Mouse (Mus musculus) embryonic facial prominence, embryonic 13.5 days (tissue): ENCODE measurements around the gene Naa80. TPM values are rescaled to one million over a fixed set of nuclear protein-coding genes. Genes with fewer than 3 reads are reported as not detected.

ENCODE experiments used
- ATAC-seq: fragments of 200-750 bp; cut with Nextera tagmentation; 2 replicates; pipeline ENCODE4 v1.8.0; 2017; ENCODE audit warnings: low read depth; ENCODE audit not compliant: insufficient number of reproducible peaks, insufficient read depth, low FRiP score, low TSS enrichment
- H3K27ac ChIP-seq: fragments of 300-500 bp; sonication (generic); 2 replicates; pipeline ENCODE4 v1.5.1; 2015; ENCODE audit warnings: moderate library complexity, mild to moderate bottlenecking, inconsistent platforms
- H3K27me3 ChIP-seq: fragments of 300-500 bp; sonication (generic); 2 replicates; pipeline ENCODE4 v1.6.1; 2015; ENCODE audit warnings: mild to moderate bottlenecking, inconsistent platforms
- H3K36me3 ChIP-seq: fragments of 300-500 bp; sonication (generic); 2 replicates; pipeline ENCODE4 v1.6.1; 2015; ENCODE audit warnings: mild to moderate bottlenecking, inconsistent platforms
- H3K4me1 ChIP-seq: fragments of 300-500 bp; sonication (generic); 2 replicates; pipeline ENCODE4 v1.6.1; 2015; ENCODE audit warnings: inconsistent platforms
- H3K4me2 ChIP-seq: fragments of 300-500 bp; sonication (generic); 2 replicates; pipeline ENCODE4 v1.6.1; 2015; ENCODE audit warnings: moderate library complexity, mild to moderate bottlenecking, inconsistent platforms
- H3K4me3 ChIP-seq: fragments of 300-500 bp; sonication (generic); 2 replicates; pipeline ENCODE4 v1.5.1; 2015; ENCODE audit warnings: mild to moderate bottlenecking, inconsistent platforms
- H3K9ac ChIP-seq: fragments of 300-500 bp; sonication (generic); 2 replicates; pipeline ENCODE4 v1.6.1; 2015; ENCODE audit warnings: mild to moderate bottlenecking, inconsistent platforms
- H3K9me3 ChIP-seq: fragments of 300-500 bp; sonication (generic); 2 replicates; pipeline ENCODE4 v1.6.1; 2016; ENCODE audit warnings: inconsistent platforms
- WGBS: fragments of 180-500 bp; shearing (Covaris S2); methylation state at CpG from one replicate; pipeline ENCODE4 v1.1.7; 2015; ENCODE audit warnings: mixed read lengths; 5-methylcytosine and 5-hydroxymethylcytosine counted together
- polyA plus RNA-seq: library from polyadenylated mRNA; unstranded; fragments of >200 nt; fragmentation: Nextera tagmentation; extraction: Ambion mirVana; gene quantifications from 2 replicates; pipeline ENCODE4 v1.2.1, GENCODE M21; 2015

Gene Naa80
- polyA plus RNA-seq, 1 experiment from 2014 or later = 22.5 TPM

- ATAC-seq = peak; percentile 66
- Histone ChIP-seq H3K36me3 (peaks cover 30% of the 10 kb centered on the region), H3K27ac (peak within 1 kb of the TSS; percentile 83), H3K27me3 (no peaks in the 10 kb centered on the region), H3K4me3 (peak within 1 kb of the TSS; percentile 47), H3K9ac (peak within 1 kb of the TSS; percentile 72), H3K4me1 (peaks cover 55% of the 10 kb centered on the region), H3K4me2 (peak within 1 kb of the TSS; percentile 64), H3K9me3 (no peaks in the 10 kb centered on the region)
- 16% methylated on average over 16 of the region's 16 CpGs for WGBS
These were observed 2.2 kb upstream of the Naa80 start, which contains the start of gene Hyal1 for GRCm38 (mm10) chr9:107576357-107577107. Gene Hyal1 (plus strand): TSS chr9:107576927.

- Histone ChIP-seq H3K9ac (no peak overlapping the region), H3K36me3 (peaks cover 22% of the 10 kb centered on the region), H3K27me3 (no peaks in the 10 kb centered on the region), H3K4me1 (peaks cover 54% of the 10 kb centered on the region), H3K9me3 (no peaks in the 10 kb centered on the region), H3K27ac (no peak overlapping the region), H3K4me2 (peak overlapping the region; percentile 64), H3K4me3 (no peak overlapping the region)
- WGBS = 89% methylated on average over 10 of the region's 10 CpGs
- no peak for ATAC-seq
These were observed 816 bp upstream of the Naa80 start for GRCm38 (mm10) chr9:107577871-107578270.

GRCm38 (mm10) chr9:107579023-107579900, 575 bp downstream of the Naa80 start:
- 0 out of 2 replicates have a peak overlapping the region, but pooled peaks have one; percentile 6 for H3K4me3 ChIP-seq
- peaks cover 25% of the 10 kb centered on the region for H3K36me3 ChIP-seq
- peak overlapping the region; percentile 83 for H3K9ac ChIP-seq
- no peak for ATAC-seq
- no peaks in the 10 kb centered on the region for H3K27me3 ChIP-seq
- H3K4me2 ChIP-seq = peak overlapping the region; percentile 93
- 95% methylated on average over 14 of the region's 14 CpGs for WGBS
- H3K4me1 ChIP-seq = peaks cover 54% of the 10 kb centered on the region
- no peaks in the 10 kb centered on the region for H3K9me3 ChIP-seq
- peak overlapping the region; percentile 96; the same call in 1 of the 2 replicates for H3K27ac ChIP-seq

- Histone ChIP-seq H3K9me3 (no peaks in the 10 kb centered on the region), H3K4me3 (peak within 1 kb of the TSS; percentile 59), H3K4me1 (peaks cover 54% of the 10 kb centered on the region), H3K36me3 (peaks cover 20% of the 10 kb centered on the region), H3K27ac (peak within 1 kb of the TSS; percentile 96), H3K27me3 (no peaks in the 10 kb centered on the region), H3K9ac (peak within 1 kb of the TSS; percentile 83), H3K4me2 (peak within 1 kb of the TSS; percentile 93)
- ATAC-seq = peak; percentile 61
- WGBS = under 1% methylated on average over 32 of the region's 32 CpGs
These were observed 2.0 kb downstream of the Naa80 start, which contains the start of gene Hyal3 for GRCm38 (mm10) chr9:107580501-107581317. Gene Hyal3 (plus strand): TSS chr9:107580818.

- peak overlapping the region; percentile 96 for H3K27ac ChIP-seq
These were observed 2.9 kb downstream of the Naa80 start for GRCm38 (mm10) chr9:107581584-107581983.

GRCm38 (mm10) chr9:107582509-107583062, 3.9 kb downstream of the Naa80 start:
- Histone ChIP-seq H3K9me3 (no peaks in the 10 kb centered on the region), H3K9ac (0 out of 2 replicates have a peak overlapping the region, but pooled peaks have one; percentile 83), H3K4me3 (no peak overlapping the region), H3K27me3 (no peaks in the 10 kb centered on the region), H3K36me3 (peaks cover 20% of the 10 kb centered on the region), H3K27ac (no peak overlapping the region), H3K4me1 (peaks cover 36% of the 10 kb centered on the region), H3K4me2 (peak overlapping the region; percentile 93; the same call in 1 of the 2 replicates)
- 86% methylated on average over 7 of the region's 7 CpGs for WGBS
- ATAC-seq = no peak

More at GRCm38 (mm10) chr9:107581584-107581983, 2.9 kb downstream of the Naa80 start:
- peak overlapping the region; percentile 59 for H3K4me3 ChIP-seq
- WGBS = 72% methylated on average over 4 of the region's 4 CpGs
- peaks cover 46% of the 10 kb centered on the region for H3K4me1 ChIP-seq
- H3K36me3 ChIP-seq = peaks cover 20% of the 10 kb centered on the region
- H3K27me3 ChIP-seq = no peaks in the 10 kb centered on the region
- no peaks in the 10 kb centered on the region for H3K9me3 ChIP-seq
- ATAC-seq = no peak
- peak overlapping the region; percentile 93 for H3K4me2 ChIP-seq
- H3K9ac ChIP-seq = peak overlapping the region; percentile 83

- peaks cover 20% of the 10 kb centered on the region for H3K36me3 ChIP-seq
- 93% methylated on average over 14 of the region's 14 CpGs for WGBS
- no peak overlapping the region for H3K4me3 ChIP-seq
- no peak overlapping the region for H3K4me2 ChIP-seq
- ATAC-seq = no peak
- no peak overlapping the region for H3K27ac ChIP-seq
- no peak overlapping the region for H3K9ac ChIP-seq
- H3K4me1 ChIP-seq = peaks cover 32% of the 10 kb centered on the region
- no peaks in the 10 kb centered on the region for H3K27me3 ChIP-seq
- H3K9me3 ChIP-seq = no peaks in the 10 kb centered on the region
These were observed 4.5 kb downstream of the Naa80 start for GRCm38 (mm10) chr9:107583174-107583573.

- Histone ChIP-seq H3K4me3 (no peak overlapping the region), H3K27ac (no peak overlapping the region), H3K9me3 (no peaks in the 10 kb centered on the region), H3K9ac (no peak overlapping the region), H3K4me1 (peaks cover 19% of the 10 kb centered on the region), H3K4me2 (no peak overlapping the region), H3K36me3 (peaks cover 39% of the 10 kb centered on the region), H3K27me3 (no peaks in the 10 kb centered on the region)
- WGBS = 92% methylated on average over 5 of the region's 5 CpGs
- no peak for ATAC-seq
These were observed 7.8 kb downstream of the Naa80 start for GRCm38 (mm10) chr9:107586504-107586903.

- peak within 1 kb of the TSS; percentile 72 for H3K4me3 ChIP-seq
- no peaks in the 10 kb centered on the region for H3K27me3 ChIP-seq
- peaks cover 12% of the 10 kb centered on the region for H3K4me1 ChIP-seq
- ATAC-seq = peak; percentile 93
- no peaks in the 10 kb centered on the region for H3K9me3 ChIP-seq
- H3K27ac ChIP-seq = peak within 1 kb of the TSS; percentile 7; the same call in 1 of the 2 replicates
- 13% methylated on average over 46 of the region's 46 CpGs for WGBS
- peaks cover 46% of the 10 kb centered on the region for H3K36me3 ChIP-seq
- H3K4me2 ChIP-seq = peak within 1 kb of the TSS; percentile 70
- H3K9ac ChIP-seq = peak within 1 kb of the TSS; percentile 73
These were observed 8.5 kb downstream of the Naa80 start, which contains the start of gene Ifrd2 for GRCm38 (mm10) chr9:107586974-107587832. Gene Ifrd2 (plus strand): TSS chr9:107587642.
